In the genomic region with DNA sequence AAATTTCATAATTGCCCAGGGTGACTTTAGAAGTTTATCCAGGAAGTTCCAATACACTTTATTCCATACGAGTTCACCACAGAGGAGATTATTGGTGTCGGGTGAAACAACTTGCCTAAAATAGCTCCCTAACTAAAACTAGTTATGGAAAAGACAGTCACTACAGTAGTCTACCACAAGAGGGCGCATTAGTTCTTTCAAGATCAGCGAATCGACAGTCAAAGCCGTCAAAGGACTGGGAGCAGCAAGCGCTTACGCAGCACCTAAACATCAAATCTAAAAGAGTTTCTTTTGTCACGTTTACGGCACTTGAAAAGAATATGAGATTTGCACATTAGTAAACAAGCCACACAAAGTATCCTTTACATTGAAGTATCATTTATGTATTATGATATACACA, we compare ENCODE assay signal across 9 mouse cellular contexts.
DNase-seq lines count a peak whose midpoint lies in the region; ATAC-seq and TF ChIP-seq lines count a peak whose summit lies in the region.
"Had no signal": no experiment of that assay in that cellular context is flagged by ENCODE, and none has a peak within 500 bp of the region (broad histone marks: within the 10 kb centered on the region; RNA-seq: fewer than 3 reads in every experiment).

No protein-coding gene starts in this region.

- no peak overlapping the region for H3K9ac ChIP-seq in heart, postnatal 0 days (replicated peaks; ENCODE audit: low read depth, low read length)
- no peak overlapping the region for H3K9ac ChIP-seq in lung, embryonic 14.5 days
- H3K9ac ChIP-seq in stomach, postnatal 0 days (ENCODE audit: low read length), result no peak overlapping the region
- H3K9ac ChIP-seq: liver, embryonic 13.5 days had no signal

- peak; percentile 21 to 27 for DNase-seq in cerebellum, adult 18-20 months
- DNase-seq in cerebellum, adult 11 months, result no peak
- DNase-seq in right cerebral cortex, adult 2 months (ENCODE audit: low spot score in 2 of 2), result peak; percentile 31 to 55
- no peak for DNase-seq in right cerebral cortex, postnatal 36 days (ENCODE audit: low spot score in 2 of 2)
- DNase-seq in cerebellum, adult 9-11 months, result peak; percentile 6
- DNase-seq in heart, postnatal 0 days (ENCODE audit: low spot score), result peak; percentile 90
- DNase-seq in lung, embryonic 14.5 days, result peak; percentile 95
- peak; percentile 28 for DNase-seq in stomach, postnatal 0 days (ENCODE audit: low spot score)
- DNase-seq: liver, embryonic 13.5 days had no signal

- no peak for TF ChIP-seq EP300 in heart, postnatal 0 days (IDR thresholded peaks at IDR 0.05; ENCODE audit: low read depth)
- no peak for TF ChIP-seq EP300 in stomach, postnatal 0 days (optimal IDR thresholded peaks at IDR 0.05)

- TF ChIP-seq CTCF in heart, postnatal 0 days (IDR thresholded peaks at IDR 0.05; ENCODE audit: low read depth), result peak; percentile 89
- TF ChIP-seq CTCF in lung, embryonic 14.5 days (IDR thresholded peaks at IDR 0.05; ENCODE audit: low read depth), result peak; percentile 87
- TF ChIP-seq CTCF in stomach, postnatal 0 days (IDR thresholded peaks at IDR 0.05; ENCODE audit: low read depth), result peak; percentile 93

- H3K4me2 ChIP-seq in heart, postnatal 0 days (ENCODE audit: low read depth, low read length), result no peak overlapping the region
- no peak overlapping the region for H3K4me2 ChIP-seq in lung, embryonic 14.5 days
- no peak overlapping the region for H3K4me2 ChIP-seq in stomach, postnatal 0 days (replicated peaks; ENCODE audit: low read depth)
- H3K4me2 ChIP-seq: liver, embryonic 13.5 days had no signal

- peak; percentile 53; the same call in 1 of the 2 replicates for ATAC-seq in heart, postnatal 0 days (ENCODE audit: insufficient read depth, low read depth)
- ATAC-seq in lung, embryonic 14.5 days (ENCODE audit: insufficient read depth), result 0 out of 2 replicates have a peak, but pooled peaks have one; percentile 19
- ATAC-seq in stomach, postnatal 0 days (ENCODE audit: low FRiP score, low TSS enrichment), result no peak

- no peak overlapping the region for H3K27ac ChIP-seq in heart, postnatal 0 days (ENCODE audit: low read depth)
- no peak overlapping the region for H3K27ac ChIP-seq in lung, embryonic 14.5 days (ENCODE audit: low read depth)
- H3K27ac ChIP-seq in stomach, postnatal 0 days (replicated peaks), result no peak overlapping the region
- H3K27ac ChIP-seq: liver, embryonic 13.5 days had no signal

- no peaks in the 10 kb centered on the region for H3K27me3 ChIP-seq in heart, postnatal 0 days (ENCODE audit: control insufficient read depth, insufficient read depth, low read length)
- no peaks in the 10 kb centered on the region for H3K27me3 ChIP-seq in lung, embryonic 14.5 days (ENCODE audit: insufficient read depth, low read length)
- H3K27me3 ChIP-seq in stomach, postnatal 0 days (ENCODE audit: control insufficient read depth, insufficient read depth, low read length), result no peaks in the 10 kb centered on the region
- H3K27me3 ChIP-seq: liver, embryonic 13.5 days had no signal

- no peak overlapping the region for H3K4me3 ChIP-seq in heart, postnatal 0 days (ENCODE audit: low read depth, low read length)
- H3K4me3 ChIP-seq in lung, embryonic 14.5 days (ENCODE audit: low read depth, low read length), result no peak overlapping the region
- H3K4me3 ChIP-seq in stomach, postnatal 0 days (ENCODE audit: low read depth, low read length), result no peak overlapping the region
- H3K4me3 ChIP-seq: liver, embryonic 13.5 days had no signal

- no peaks in the 10 kb centered on the region for H3K9me3 ChIP-seq in heart, postnatal 0 days (replicated peaks; ENCODE audit: control insufficient read depth, low read length)
- no peaks in the 10 kb centered on the region for H3K9me3 ChIP-seq in lung, embryonic 14.5 days (ENCODE audit: low read depth, low read length)
- no peaks in the 10 kb centered on the region for H3K9me3 ChIP-seq in stomach, postnatal 0 days (ENCODE audit: control insufficient read depth, low read length)

- no peaks in the 10 kb centered on the region for H3K4me1 ChIP-seq in heart, postnatal 0 days (ENCODE audit: control insufficient read depth, insufficient read depth)
- H3K4me1 ChIP-seq in lung, embryonic 14.5 days (ENCODE audit: insufficient read depth), result no peaks in the 10 kb centered on the region
- H3K4me1 ChIP-seq in stomach, postnatal 0 days (replicated peaks; ENCODE audit: control insufficient read depth, insufficient read depth), result no peaks in the 10 kb centered on the region
- H3K4me1 ChIP-seq: liver, embryonic 13.5 days had no signal

- 5% methylated on average over 10 of the region's 10 CpGs for WGBS in heart, postnatal 0 days
- WGBS in lung, embryonic 14.5 days, result 5% methylated on average over 10 of the region's 10 CpGs
- WGBS in stomach, postnatal 0 days, result 4% methylated on average over 10 of the region's 10 CpGs

- H3K36me3 ChIP-seq in heart, postnatal 0 days (replicated peaks; ENCODE audit: control insufficient read depth, insufficient read depth, low read length), result no peaks in the 10 kb centered on the region
- H3K36me3 ChIP-seq in lung, embryonic 14.5 days (ENCODE audit: insufficient read depth), result no peaks in the 10 kb centered on the region
- H3K36me3 ChIP-seq in stomach, postnatal 0 days (ENCODE audit: control insufficient read depth, insufficient read depth, low read length), result no peaks in the 10 kb centered on the region
- H3K36me3 ChIP-seq: liver, embryonic 13.5 days had no signal

Comparison
In these comparisons a context has a peak if more than half of its experiments do, and no peak if none do; other contexts are left out.
1. DNase-seq: peak in cerebellum, adult 18-20 months (2 of 2), right cerebral cortex, adult 2 months (2 of 2), cerebellum, adult 9-11 months (single experiment), heart, postnatal 0 days (single experiment), lung, embryonic 14.5 days (single experiment) and stomach, postnatal 0 days (single experiment); none in cerebellum, adult 11 months (single experiment) and right cerebral cortex, postnatal 36 days (0 of 2).
2. Peak in every context shown above with its lines, with median percentiles within 50 percentile points of each other: CTCF ChIP-seq.